Mouse (Mus musculus): Measurements from ENCODE around the gene Gckr. TPM values are rescaled to one million over a fixed set of nuclear protein-coding genes. Genes with fewer than 3 reads are reported as not detected.

Gckr gene
- total RNA-seq, 1 experiment, result 0.04 TPM

DNA sequence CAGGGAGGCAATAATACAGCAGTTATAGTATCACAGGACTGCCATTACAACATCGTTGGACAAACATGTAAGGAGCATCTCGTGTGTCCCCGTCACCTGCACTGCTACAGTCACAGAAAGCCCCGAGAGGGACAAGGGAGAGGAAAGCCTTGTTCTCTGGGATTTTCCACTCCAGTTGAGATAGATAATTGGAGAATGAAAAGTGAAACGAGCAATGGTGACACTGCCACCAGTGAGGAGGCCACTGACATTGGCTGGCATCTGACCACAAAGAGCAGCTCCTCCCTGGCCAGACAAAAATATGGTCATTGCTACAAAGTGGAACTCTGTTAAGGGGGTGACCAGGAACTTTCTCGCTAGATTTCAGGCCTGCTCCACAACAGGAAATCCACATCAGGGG, 29.6 kb upstream of the Gckr start:
- in situ Hi-C loops (cut with MboI; ENCODE audit: low sequenced_read_pairs in 2 of 2, unreplicated experiment in 2 of 2), result no loop called here
- no peak overlapping the region for H3K9ac ChIP-seq (ENCODE audit: insufficient read depth, low read depth, low read length, poor library complexity, severe bottlenecking)
- no peaks in the 10 kb centered on the region for H3K9me3 ChIP-seq (ENCODE audit: control insufficient read depth, insufficient read depth, low read depth, low read length)
- no peaks in the 10 kb centered on the region for H3K4me1 ChIP-seq (ENCODE audit: control insufficient read depth in 2 of 2, insufficient read depth in 2 of 2, low read length in 2 of 2, poor library complexity in 1 of 2)
- H3K36me3 ChIP-seq (ENCODE audit: control insufficient read depth, insufficient read depth, low read length, poor library complexity, severe bottlenecking), result peaks cover 24% of the 10 kb centered on the region; the same call in 1 of the 2 replicates
- H3K27ac ChIP-seq (ENCODE audit: insufficient read depth, low read depth, low read length, poor library complexity, severe bottlenecking), result no peak overlapping the region
- DNase-seq (ENCODE audit: low read depth, low spot score), result no peak
- TF ChIP-seq HCFC1 (IDR thresholded peaks at IDR 0.05; ENCODE audit: borderline replicate concordance, insufficient read depth, low read length) (no peak), CHD2 (IDR thresholded peaks at IDR 0.05; ENCODE audit: low read depth, low read length) (no peak), ZNF384 (IDR thresholded peaks at IDR 0.05; ENCODE audit: low read depth, low read length) (no peak), MAFK (IDR thresholded peaks at IDR 0.05; ENCODE audit: insufficient read depth, low read depth, low read length) (no peak), ZC3H11A (IDR thresholded peaks at IDR 0.05; ENCODE audit: borderline replicate concordance, low read depth, low read length) (no peak)
- H3K4me3 ChIP-seq (ENCODE audit: insufficient read depth in 1 of 2, low read depth in 1 of 2, low read length in 2 of 2, poor library complexity in 1 of 2, severe bottlenecking in 1 of 2), result no peak overlapping the region

DNA sequence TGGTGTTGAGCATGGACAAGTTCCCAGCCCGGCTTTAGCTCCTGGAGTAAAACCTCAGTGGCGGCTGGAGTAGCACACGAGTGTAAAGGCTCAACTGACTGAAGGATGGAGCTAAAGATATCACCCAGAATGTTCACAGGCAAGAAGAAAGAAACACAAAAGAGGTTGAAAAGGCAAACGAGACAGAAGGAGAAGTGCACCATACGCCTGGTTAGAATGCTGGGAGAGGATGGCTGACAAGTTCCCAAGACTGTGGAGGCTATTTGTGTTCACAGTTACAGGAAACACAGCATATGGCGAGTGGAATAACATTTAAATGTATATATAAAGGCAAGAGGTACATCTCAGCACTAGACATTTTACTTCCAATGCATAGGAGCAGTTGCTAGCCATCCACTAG, 24.2 kb upstream of the Gckr start:
- no peak for TF ChIP-seq ZNF384 (IDR thresholded peaks at IDR 0.05; ENCODE audit: low read depth, low read length)
- no peak for TF ChIP-seq MAFK (IDR thresholded peaks at IDR 0.05; ENCODE audit: insufficient read depth, low read depth, low read length)
- no peak for TF ChIP-seq ZC3H11A (IDR thresholded peaks at IDR 0.05; ENCODE audit: borderline replicate concordance, low read depth, low read length)
- TF ChIP-seq CHD2 (IDR thresholded peaks at IDR 0.05; ENCODE audit: low read depth, low read length), result no peak
- no peak overlapping the region for H3K27ac ChIP-seq (ENCODE audit: insufficient read depth, low read depth, low read length, poor library complexity, severe bottlenecking)
- H3K9me3 ChIP-seq (ENCODE audit: control insufficient read depth, insufficient read depth, low read depth, low read length), result no peaks in the 10 kb centered on the region
- no peak overlapping the region for H3K4me3 ChIP-seq (ENCODE audit: insufficient read depth in 1 of 2, low read depth in 1 of 2, low read length in 2 of 2, poor library complexity in 1 of 2, severe bottlenecking in 1 of 2)
- in situ Hi-C loops (cut with MboI; ENCODE audit: low sequenced_read_pairs in 2 of 2, unreplicated experiment in 2 of 2), result no loop called here
- peaks cover 7% of the 10 kb centered on the region; the same call in 1 of the 2 replicates for H3K36me3 ChIP-seq (ENCODE audit: control insufficient read depth, insufficient read depth, low read length, poor library complexity, severe bottlenecking)
- DNase-seq (ENCODE audit: low read depth, low spot score), result no peak
- H3K9ac ChIP-seq (ENCODE audit: insufficient read depth, low read depth, low read length, poor library complexity, severe bottlenecking), result no peak overlapping the region
- no peaks in the 10 kb centered on the region for H3K4me1 ChIP-seq (ENCODE audit: control insufficient read depth in 2 of 2, insufficient read depth in 2 of 2, low read length in 2 of 2, poor library complexity in 1 of 2)

DNA sequence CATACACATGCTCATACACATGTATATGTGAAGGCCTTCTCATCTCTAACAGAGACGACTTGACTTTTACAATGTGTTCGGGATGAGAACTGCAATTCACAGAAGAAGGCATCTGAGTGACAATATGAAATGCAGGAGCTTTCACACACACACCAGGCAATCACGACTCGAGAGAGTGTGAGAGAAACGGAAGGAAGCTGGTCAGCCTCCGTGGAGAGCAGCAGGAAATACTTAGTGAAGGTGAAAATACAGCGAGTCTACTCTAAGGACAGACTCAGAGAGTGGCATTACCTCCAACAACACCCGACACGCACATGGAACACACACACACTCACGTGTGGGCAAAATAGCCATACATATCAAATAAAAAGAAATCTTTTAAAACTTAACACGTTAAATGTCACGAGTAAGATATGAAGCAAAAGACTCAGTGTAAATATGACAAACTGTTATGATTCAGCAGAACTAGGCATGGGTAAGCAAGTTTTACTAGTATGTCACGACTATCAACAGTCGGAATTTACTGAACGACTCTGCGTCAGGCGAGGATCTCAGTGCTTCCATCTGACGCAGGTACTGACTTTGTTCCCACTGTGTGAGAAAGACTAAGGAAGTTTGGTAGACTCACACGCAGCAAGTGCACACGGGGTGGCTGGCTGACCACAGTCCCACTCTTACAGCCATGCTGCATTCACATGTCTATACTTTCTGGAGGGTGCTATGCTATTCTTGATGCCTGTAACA, 17.8 kb upstream of the Gckr start:
- no peak for TF ChIP-seq ZNF384 (IDR thresholded peaks at IDR 0.05; ENCODE audit: low read depth, low read length)
- TF ChIP-seq ZC3H11A (IDR thresholded peaks at IDR 0.05; ENCODE audit: borderline replicate concordance, low read depth, low read length), result no peak
- H3K4me3 ChIP-seq (ENCODE audit: insufficient read depth in 1 of 2, low read depth in 1 of 2, low read length in 2 of 2, poor library complexity in 1 of 2, severe bottlenecking in 1 of 2), result no peak overlapping the region
- in situ Hi-C loops (cut with MboI; ENCODE audit: low sequenced_read_pairs in 2 of 2, unreplicated experiment in 2 of 2), result no loop called here
- H3K9ac ChIP-seq (ENCODE audit: insufficient read depth, low read depth, low read length, poor library complexity, severe bottlenecking), result no peak overlapping the region
- no peak for DNase-seq (ENCODE audit: low read depth, low spot score)
- H3K27ac ChIP-seq (ENCODE audit: insufficient read depth, low read depth, low read length, poor library complexity, severe bottlenecking), result no peak overlapping the region
- H3K36me3 ChIP-seq (ENCODE audit: control insufficient read depth, insufficient read depth, low read length, poor library complexity, severe bottlenecking), result peaks cover 10% of the 10 kb centered on the region; the same call in 1 of the 2 replicates
- no peaks in the 10 kb centered on the region for H3K9me3 ChIP-seq (ENCODE audit: control insufficient read depth, insufficient read depth, low read depth, low read length)
- H3K4me1 ChIP-seq (ENCODE audit: control insufficient read depth in 2 of 2, insufficient read depth in 2 of 2, low read length in 2 of 2, poor library complexity in 1 of 2), result no peaks in the 10 kb centered on the region

DNA sequence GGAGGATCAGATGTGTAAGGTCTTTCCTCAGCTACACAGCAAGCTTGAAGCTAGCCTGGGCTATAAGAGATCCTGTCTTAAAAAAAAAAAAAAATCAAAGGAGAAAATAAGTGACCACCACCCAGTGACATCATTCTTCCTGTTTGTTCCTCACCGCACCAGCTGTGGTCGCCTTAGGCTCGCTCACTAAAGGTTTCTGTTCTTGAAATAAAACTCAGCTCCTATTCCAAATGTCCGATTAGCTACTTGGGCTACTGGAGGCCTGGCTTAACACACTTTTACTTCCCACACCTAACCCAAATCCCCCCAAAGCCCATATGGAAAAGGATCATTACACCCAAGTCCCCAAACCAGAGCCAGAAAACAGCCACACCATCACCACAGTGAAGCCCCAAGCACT, 9.0 kb upstream of the Gckr start:
- no peak for DNase-seq (ENCODE audit: low read depth, low spot score)
- Histone ChIP-seq H3K36me3 (ENCODE audit: control insufficient read depth, insufficient read depth, low read length, poor library complexity, severe bottlenecking) (peaks cover 2% of the 10 kb centered on the region; the same call in 1 of the 2 replicates), H3K4me3 (ENCODE audit: insufficient read depth in 1 of 2, low read depth in 1 of 2, low read length in 2 of 2, poor library complexity in 1 of 2, severe bottlenecking in 1 of 2) (no peak overlapping the region), H3K9ac (ENCODE audit: insufficient read depth, low read depth, low read length, poor library complexity, severe bottlenecking) (no peak overlapping the region), H3K9me3 (ENCODE audit: control insufficient read depth, insufficient read depth, low read depth, low read length) (no peaks in the 10 kb centered on the region), H3K27ac (ENCODE audit: insufficient read depth, low read depth, low read length, poor library complexity, severe bottlenecking) (no peak overlapping the region), H3K4me1 (ENCODE audit: control insufficient read depth in 2 of 2, insufficient read depth in 2 of 2, low read length in 2 of 2, poor library complexity in 1 of 2) (peaks cover 3% of the 10 kb centered on the region in 2 experiments; a peak in 1 of 4 replicates)
- TF ChIP-seq ZC3H11A (IDR thresholded peaks at IDR 0.05; ENCODE audit: borderline replicate concordance, low read depth, low read length) (no peak), HCFC1 (IDR thresholded peaks at IDR 0.05; ENCODE audit: borderline replicate concordance, insufficient read depth, low read length) (no peak), ZNF384 (IDR thresholded peaks at IDR 0.05; ENCODE audit: low read depth, low read length) (no peak), CHD2 (IDR thresholded peaks at IDR 0.05; ENCODE audit: low read depth, low read length) (no peak), MAFK (IDR thresholded peaks at IDR 0.05; ENCODE audit: insufficient read depth, low read depth, low read length) (no peak)
- in situ Hi-C loops (cut with MboI; ENCODE audit: low sequenced_read_pairs in 2 of 2, unreplicated experiment in 2 of 2), result no loop called here

All from ES-E14 (cell line).